Mouse (Mus musculus): ENCODE measurements around the gene Lrrc51.

GRCm38 (mm10) chr7:101866491-101867265 is 67.0 kb downstream of the Lrrc51 start:
- no peak for TF ChIP-seq CTCF (IDR thresholded peaks at IDR 0.05; ENCODE audit: extremely low read depth, insufficient read depth, low read length)
- TF ChIP-seq POLR2A (IDR thresholded peaks at IDR 0.05; ENCODE audit: extremely low read depth, insufficient read depth, low read length): no peak

Measured in cortical plate, adult 2 months (tissue).